Mouse (Mus musculus): Measurements from ENCODE around the gene Emg1.

- no peak for TF ChIP-seq CTCF (IDR thresholded peaks at IDR 0.05)
- no peak for TF ChIP-seq EP300 (IDR thresholded peaks at IDR 0.05)
Observed at GRCm38 (mm10) chr6:124724472-124724871, 12.5 kb upstream of the Emg1 start.

Data from lung, postnatal 0 days (tissue).